22 mouse cellular contexts compared by ENCODE assay signal in genomic region chr3:121697169-121697568, GRCm38 (mm10). TPM values are rescaled to one million over a fixed set of nuclear protein-coding genes. Genes with fewer than 3 reads are reported as not detected.
DNase-seq lines count a peak whose midpoint lies in the region; ATAC-seq and TF ChIP-seq lines count a peak whose summit lies in the region.
"Had no signal": no experiment of that assay in that cellular context is flagged by ENCODE, and none has a peak within 500 bp of the region (broad histone marks: within the 10 kb centered on the region; RNA-seq: fewer than 3 reads in every experiment).

No protein-coding gene starts in this region.

- DNase-seq in embryonic facial prominence, embryonic 10.5 days (ENCODE audit: low spot score): no peak
- peak; percentile 21 for DNase-seq in MEL (ENCODE audit: low read depth, low spot score)
- peak; percentile 31 for DNase-seq in gastrocnemius, postnatal 10 days
- peak; percentile 57 for DNase-seq in lung, postnatal 25 days (ENCODE audit: low spot score)
- DNase-seq in ovary, postnatal 10 days (ENCODE audit: low spot score): no peak
- no peak for DNase-seq in left cerebral cortex, adult 2 months (ENCODE audit: extremely low spot score in 1 of 2, low spot score in 2 of 2)
- DNase-seq: cerebellum, adult 9-10 months; heart, postnatal 4 days; kidney, postnatal 10 days had no signal

- no peak for TF ChIP-seq CTCF in MEL (IDR thresholded peaks at IDR 0.05 in 2 of 3, conservative IDR thresholded peaks at IDR 0.05 in 1 of 3; ENCODE audit: control insufficient read depth in 1 of 3, insufficient read depth in 1 of 3, low read depth in 2 of 3, low read length in 3 of 3, poor library complexity in 1 of 3, severe bottlenecking in 1 of 3)
- TF ChIP-seq CTCF in left cerebral cortex, adult 2 months (IDR thresholded peaks at IDR 0.05): no peak

- H3K27me3 ChIP-seq in embryonic facial prominence, embryonic 15.5 days: no peaks in the 10 kb centered on the region
- no peaks in the 10 kb centered on the region for H3K27me3 ChIP-seq in embryonic facial prominence, embryonic 10.5 days (replicated peaks; ENCODE audit: low read depth, poor library complexity, severe bottlenecking)
- H3K27me3 ChIP-seq in MEL (ENCODE audit: control insufficient read depth in 1 of 2, insufficient read depth in 2 of 2, low read length in 2 of 2): no peaks in the 10 kb centered on the region
- H3K27me3 ChIP-seq: embryonic facial prominence, embryonic 13.5 days; forebrain, embryonic 15.5 days; liver, embryonic 15.5 days had no signal

- peaks cover 11% of the 10 kb centered on the region for H3K4me1 ChIP-seq in embryonic facial prominence, embryonic 15.5 days
- H3K4me1 ChIP-seq in embryonic facial prominence, embryonic 10.5 days: peaks cover 42% of the 10 kb centered on the region
- peaks cover 0 to 7% of the 10 kb centered on the region in 2 experiments; a peak in 1 of 4 replicates for H3K4me1 ChIP-seq in MEL (ENCODE audit: control insufficient read depth in 1 of 2, insufficient read depth in 2 of 2, low read length in 2 of 2)
- H3K4me1 ChIP-seq: liver, embryonic 15.5 days had no signal

- no peak for TF ChIP-seq POLR2A in MEL (IDR thresholded peaks at IDR 0.05; ENCODE audit: control insufficient read depth in 1 of 2, insufficient read depth in 1 of 2, low read depth in 1 of 2, low read length in 2 of 2, poor library complexity in 1 of 2)

- no peak overlapping the region for H3K9ac ChIP-seq in embryonic facial prominence, embryonic 15.5 days
- H3K9ac ChIP-seq in MEL (ENCODE audit: control insufficient read depth, low read depth, low read length, poor library complexity, severe bottlenecking): no peak overlapping the region
- H3K9ac ChIP-seq: embryonic facial prominence, embryonic 13.5 days; forebrain, embryonic 15.5 days; liver, embryonic 15.5 days had no signal

- H3K9me3 ChIP-seq in embryonic facial prominence, embryonic 15.5 days (replicated peaks): no peaks in the 10 kb centered on the region
- H3K9me3 ChIP-seq in embryonic facial prominence, embryonic 10.5 days: no peaks in the 10 kb centered on the region
- H3K9me3 ChIP-seq in MEL (replicated peaks; ENCODE audit: insufficient read depth, low read length): no peaks in the 10 kb centered on the region
- H3K9me3 ChIP-seq: embryonic facial prominence, embryonic 13.5 days; forebrain, embryonic 15.5 days; G1E; limb, embryonic 10.5 days; liver, embryonic 15.5 days had no signal

- ATAC-seq in embryonic facial prominence, embryonic 15.5 days (ENCODE audit: insufficient number of reproducible peaks, low FRiP score, low TSS enrichment, low read depth): 0 out of 2 replicates have a peak, but pooled peaks have one; percentile 43
- ATAC-seq in erythroid progenitor cell, adult 5-6 weeks (replicated peaks; ENCODE audit: low FRiP score, poor library complexity, severe bottlenecking): no peak
- ATAC-seq: forebrain, embryonic 15.5 days had no signal

- H3K4me2 ChIP-seq in embryonic facial prominence, embryonic 15.5 days (replicated peaks): no peak overlapping the region
- H3K4me2 ChIP-seq: embryonic facial prominence, embryonic 13.5 days; forebrain, embryonic 15.5 days; liver, embryonic 15.5 days had no signal

- H3K36me3 ChIP-seq in embryonic facial prominence, embryonic 15.5 days: no peaks in the 10 kb centered on the region
- H3K36me3 ChIP-seq in embryonic facial prominence, embryonic 10.5 days (replicated peaks): no peaks in the 10 kb centered on the region
- no peaks in the 10 kb centered on the region for H3K36me3 ChIP-seq in MEL (ENCODE audit: control insufficient read depth in 1 of 2, insufficient read depth in 2 of 2, low read length in 2 of 2)
- H3K36me3 ChIP-seq: embryonic facial prominence, embryonic 13.5 days; forebrain, embryonic 15.5 days; G1E; limb, embryonic 10.5 days; liver, embryonic 15.5 days had no signal

- WGBS in embryonic facial prominence, embryonic 15.5 days: 78% methylated on average over 7 of the region's 7 CpGs
- WGBS in embryonic facial prominence, embryonic 10.5 days: 90% methylated on average over 7 of the region's 7 CpGs

- no peak overlapping the region for H3K4me3 ChIP-seq in embryonic facial prominence, embryonic 15.5 days (replicated peaks)
- H3K4me3 ChIP-seq in embryonic facial prominence, embryonic 10.5 days: no peak overlapping the region
- H3K4me3 ChIP-seq in MEL (ENCODE audit: control insufficient read depth in 1 of 2, insufficient read depth in 1 of 2, low read depth in 2 of 2, low read length in 2 of 2): no peak overlapping the region
- no peak overlapping the region for H3K4me3 ChIP-seq in left cerebral cortex, adult 2 months
- H3K4me3 ChIP-seq: embryonic facial prominence, embryonic 13.5 days; forebrain, embryonic 15.5 days; heart, adult 2 months; limb, embryonic 10.5 days; liver, embryonic 15.5 days had no signal

- intact Hi-C loops in left cerebral cortex, adult 2 months (cut with DNase I): no loop called here

- no peak for TF ChIP-seq EP300 in MEL (IDR thresholded peaks at IDR 0.05; ENCODE audit: low read depth in 1 of 2, low read length in 2 of 2)

- TF ChIP-seq RAD21 in MEL (IDR thresholded peaks at IDR 0.05; ENCODE audit: low read depth, low read length): no peak

- no peak overlapping the region for H3K27ac ChIP-seq in embryonic facial prominence, embryonic 15.5 days (replicated peaks)
- no peak overlapping the region for H3K27ac ChIP-seq in embryonic facial prominence, embryonic 10.5 days (replicated peaks)
- no peak overlapping the region for H3K27ac ChIP-seq in MEL (ENCODE audit: control insufficient read depth, low read depth, low read length)
- no peak overlapping the region for H3K27ac ChIP-seq in left cerebral cortex, adult 2 months
- H3K27ac ChIP-seq: embryonic facial prominence, embryonic 13.5 days; forebrain, embryonic 15.5 days; heart, adult 2 months; limb, embryonic 10.5 days; liver, embryonic 15.5 days had no signal

- no peaks in the 10 kb centered on the region for H3K79me2 ChIP-seq in MEL (ENCODE audit: control insufficient read depth, insufficient read depth, low read length, poor library complexity)

TF ChIP-seq in MEL, 35 proteins besides CTCF, POLR2A, EP300 and RAD21:
- no peak for TF ChIP-seq NRF1 (IDR thresholded peaks at IDR 0.05; ENCODE audit: insufficient read depth, low read depth, low read length, poor library complexity, severe bottlenecking)
- no peak for TF ChIP-seq CHD2 (IDR thresholded peaks at IDR 0.05; ENCODE audit: low read length)
- TF ChIP-seq MAX (IDR thresholded peaks at IDR 0.05; ENCODE audit: low read length): no peak
- no peak for TF ChIP-seq ZC3H11A (IDR thresholded peaks at IDR 0.05; ENCODE audit: low read depth, low read length)
- TF ChIP-seq MYC (IDR thresholded peaks at IDR 0.05; ENCODE audit: low read depth, low read length): no peak
- TF ChIP-seq BHLHE40 (IDR thresholded peaks at IDR 0.05; ENCODE audit: borderline replicate concordance, low read depth, low read length): no peak
- TF ChIP-seq SIN3A (IDR thresholded peaks at IDR 0.05; ENCODE audit: low read length): no peak
- TF ChIP-seq ELF1 (IDR thresholded peaks at IDR 0.05; ENCODE audit: low read depth, low read length): no peak
- no peak for TF ChIP-seq MAFK (IDR thresholded peaks at IDR 0.05; ENCODE audit: borderline replicate concordance, low read depth, low read length)
- no peak for TF ChIP-seq E2F4 (IDR thresholded peaks at IDR 0.05; ENCODE audit: borderline replicate concordance, low read depth, low read length)
- no peak for TF ChIP-seq MAZ (IDR thresholded peaks at IDR 0.05; ENCODE audit: low read depth, low read length)
- no peak for TF ChIP-seq MYB (IDR thresholded peaks at IDR 0.05; ENCODE audit: low read depth, low read length)
- TF ChIP-seq ETS1 (IDR thresholded peaks at IDR 0.05; ENCODE audit: low read depth, low read length): no peak

RNA-seq across cellular contexts. Expression of gene F3, which starts 26.2 kb away (rescaled TPM):
- 27.8 and 49.3 TPM in 2 replicates for polyA plus RNA-seq in embryonic facial prominence, embryonic 15.5 days (2015; fragmentation: Nextera tagmentation; extraction: Ambion mirVana)
- polyA plus RNA-seq in embryonic facial prominence, embryonic 10.5 days (2016; fragmentation: Nextera tagmentation; extraction: Ambion mirVana): 12.1 and 12.8 TPM in 2 replicates
- not detected in 2 replicates for total RNA-seq in MEL (2012; rRNA removed)
- polyA plus RNA-seq in MEL (2012; ENCODE audit: insufficient read depth in 1 of 2, insufficient read length in 2 of 2, low read depth in 1 of 2, low replicate concordance in 2 of 2, missing spikeins in 1 of 2): not detected
- 1 to 10 TPM; 6.0 to 6.7 TPM for total RNA-seq in gastrocnemius, postnatal 10 days (2021)
- total RNA-seq in erythroid progenitor cell, adult 5-6 weeks (2015; ENCODE audit: low replicate concordance): not detected in 2 replicates
- total RNA-seq in erythroid progenitor cell, adult 5-6 weeks (2017; ENCODE audit: low replicate concordance): not detected in 2 replicates
- total RNA-seq in left cerebral cortex, adult 2 months (2021): 10 to 100 TPM; 49.4 to 61.8 TPM
- total RNA-seq: G1E; megakaryocyte-erythroid progenitor cell, adult 5-6 weeks had no signal
- polyA plus RNA-seq: G1E had no signal

RNA-seq across cellular contexts. Expression of gene 4930432M17Rik, which starts 26.6 kb away (rescaled TPM):
- polyA plus RNA-seq in embryonic facial prominence, embryonic 15.5 days (2015; fragmentation: Nextera tagmentation; extraction: Ambion mirVana): not detected in 2 replicates
- polyA plus RNA-seq in embryonic facial prominence, embryonic 10.5 days (2016; fragmentation: Nextera tagmentation; extraction: Ambion mirVana): not detected in 2 replicates
- not detected in 2 replicates for total RNA-seq in MEL (2012; rRNA removed)
- polyA plus RNA-seq in MEL (2012; ENCODE audit: insufficient read depth in 1 of 2, insufficient read length in 2 of 2, low read depth in 1 of 2, low replicate concordance in 2 of 2, missing spikeins in 1 of 2): not detected
- not detected for total RNA-seq in gastrocnemius, postnatal 10 days (2021)
- total RNA-seq in erythroid progenitor cell, adult 5-6 weeks (2015; ENCODE audit: low replicate concordance): not detected in 2 replicates
- not detected in 2 replicates for total RNA-seq in erythroid progenitor cell, adult 5-6 weeks (2017; ENCODE audit: low replicate concordance)
- not detected for total RNA-seq in left cerebral cortex, adult 2 months (2021)
- total RNA-seq: heart, adult 2 months; heart, postnatal 4 days; layer of hippocampus, postnatal 14 days; megakaryocyte-erythroid progenitor cell, adult 5-6 weeks; neutrophil, adult 5-6 weeks had no signal
- polyA plus RNA-seq: brain, embryonic 14.5 days; embryonic facial prominence, embryonic 13.5 days; forebrain, embryonic 15.5 days; G1E; heart, adult 2 months; intestine, embryonic 14.5 days; limb, embryonic 10.5 days; liver, embryonic 15.5 days had no signal

Comparison
In these comparisons a context has a peak if more than half of its experiments do, and no peak if none do; other contexts are left out.
1. DNase-seq: peak in MEL (single experiment), gastrocnemius, postnatal 10 days (single experiment) and lung, postnatal 25 days (single experiment); none in embryonic facial prominence, embryonic 10.5 days (single experiment), ovary, postnatal 10 days (single experiment) and left cerebral cortex, adult 2 months (0 of 2).
2. RNA of gene F3, which starts 26.2 kb away (total RNA-seq): 49.4 to 61.8 TPM in left cerebral cortex, adult 2 months; 6.0 to 6.7 TPM in gastrocnemius, postnatal 10 days, not detected in MEL and not detected in erythroid progenitor cell, adult 5-6 weeks; every median in the first group is over 4 times any median in the second.